Mouse (Mus musculus): ENCODE measurements at regions not wholly inside any gene's neighbourhood (a gene's known extent, or its start where the extent isn't known, plus 50 kb on each side); places are given as distances from the start of the nearest gene placed in this dataset.
A peak's percentile ranks its signal among the peaks of the same experiment; 100 is the strongest.

DNA sequence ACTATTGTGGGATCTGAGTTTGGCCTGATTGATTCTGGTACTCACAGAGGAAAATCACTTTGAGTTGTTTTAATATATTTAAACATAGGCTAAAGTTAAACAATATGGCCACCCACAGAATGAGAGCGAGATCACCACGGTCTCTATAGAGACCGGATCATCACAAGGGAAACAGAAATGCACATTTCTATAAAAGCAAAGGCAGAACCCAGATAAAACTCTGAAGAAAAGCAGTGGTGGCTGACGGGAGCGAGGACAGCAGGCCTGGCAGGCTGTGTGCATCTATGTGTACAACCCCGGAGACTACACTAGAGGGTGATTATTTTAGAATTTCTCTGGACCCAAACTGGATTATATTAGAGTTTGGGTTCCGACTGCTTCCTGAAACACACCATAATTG is 168.8 kb downstream of the Thbs2 start:
- TF ChIP-seq POLR2A (IDR thresholded peaks at IDR 0.05; ENCODE audit: low read depth, low read length) (no peak), CTCF (IDR thresholded peaks at IDR 0.05; ENCODE audit: extremely low read depth, insufficient read length, insufficient replicate concordance, low read depth, low read length) (no peak)
- no peak overlapping the region for H3K27ac ChIP-seq (ENCODE audit: insufficient read depth, low read depth, low read length)

DNA sequence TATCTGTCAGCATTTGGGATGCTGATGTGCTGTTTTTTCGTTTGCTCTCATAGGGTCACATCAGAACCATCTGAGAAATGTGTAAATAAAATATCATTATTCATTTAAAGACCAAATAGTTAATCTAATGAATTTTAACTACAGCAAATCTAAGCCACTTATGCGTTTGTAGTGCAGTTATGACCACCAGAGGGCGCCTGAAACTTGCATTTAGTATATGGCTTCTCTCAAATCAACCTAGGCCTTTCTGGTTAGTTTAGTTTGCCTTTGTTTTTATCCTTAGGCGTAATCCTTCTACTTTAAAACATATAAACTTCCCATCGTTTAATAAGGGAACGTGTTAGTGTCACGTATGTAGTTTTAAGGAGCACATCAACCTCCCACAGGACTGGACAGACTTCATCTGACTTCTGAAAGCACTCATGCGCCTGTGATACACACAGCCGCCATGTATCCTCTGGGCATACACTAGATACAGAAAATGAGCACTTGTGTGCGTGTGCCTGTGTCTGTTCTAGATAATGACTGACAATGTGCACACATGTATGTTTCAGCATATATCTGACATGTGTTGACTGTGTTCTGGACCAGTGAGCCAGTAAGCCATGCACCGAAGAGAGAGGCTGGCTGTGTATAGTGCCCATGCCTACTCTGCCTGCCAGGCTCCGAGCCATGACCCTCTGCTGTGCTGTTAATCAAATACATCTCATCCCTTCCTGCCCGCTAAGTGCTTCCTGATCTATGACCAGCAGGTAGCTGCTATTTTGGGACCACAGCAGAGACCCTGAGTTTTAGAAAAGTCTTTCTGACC is 169.4 kb downstream of the Thbs2 start:
- WGBS = 44% methylated on average over 13 of the region's 13 CpGs
- Histone ChIP-seq H3K27me3 (ENCODE audit: control insufficient read depth, insufficient read depth, low read length) (no peaks in the 10 kb centered on the region), H3K27ac (ENCODE audit: insufficient read depth, low read depth, low read length) (no peak overlapping the region), H3K36me3 (ENCODE audit: control insufficient read depth, insufficient read depth, low read length) (no peaks in the 10 kb centered on the region), H3K4me3 (ENCODE audit: low read depth, low read length) (no peak overlapping the region), H3K4me1 (ENCODE audit: control insufficient read depth, insufficient read depth, insufficient read length, low read length) (no peaks in the 10 kb centered on the region)
- TF ChIP-seq POLR2A (IDR thresholded peaks at IDR 0.05; ENCODE audit: low read depth, low read length) (no peak), CTCF (IDR thresholded peaks at IDR 0.05; ENCODE audit: extremely low read depth, insufficient read length, insufficient replicate concordance, low read depth, low read length) (no peak)

More for the DNA sequence above, 168.8 kb downstream of the Thbs2 start:
- WGBS = 85% methylated on average over 7 of the region's 7 CpGs
- Histone ChIP-seq H3K4me3 (ENCODE audit: low read depth, low read length) (no peak overlapping the region), H3K36me3 (ENCODE audit: control insufficient read depth, insufficient read depth, low read length) (no peaks in the 10 kb centered on the region), H3K27me3 (ENCODE audit: control insufficient read depth, insufficient read depth, low read length) (no peaks in the 10 kb centered on the region), H3K4me1 (ENCODE audit: control insufficient read depth, insufficient read depth, insufficient read length, low read length) (no peaks in the 10 kb centered on the region)

DNA sequence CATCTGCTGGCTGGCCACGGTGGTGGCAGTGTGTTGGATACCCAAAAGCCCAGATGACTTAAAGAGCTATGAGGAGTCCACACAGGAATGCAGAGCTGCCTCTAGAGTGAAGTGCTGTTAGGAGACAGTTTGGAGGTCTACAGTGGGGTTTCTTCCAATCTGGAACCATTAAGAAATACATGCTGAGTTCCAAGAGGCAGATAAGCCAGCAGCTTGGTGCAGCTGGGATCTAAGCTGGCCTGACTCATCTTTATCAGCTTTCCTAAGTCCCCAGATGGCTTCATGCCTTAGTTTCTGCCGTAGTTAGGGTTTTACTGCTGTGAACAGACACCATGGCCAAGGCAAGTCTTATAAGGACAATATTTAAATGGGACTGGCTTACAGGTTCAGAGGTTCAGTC is 172.0 kb downstream of the Thbs2 start:
- no peak for TF ChIP-seq POLR2A (IDR thresholded peaks at IDR 0.05; ENCODE audit: low read depth, low read length)
- TF ChIP-seq CTCF (IDR thresholded peaks at IDR 0.05; ENCODE audit: extremely low read depth, insufficient read length, insufficient replicate concordance, low read depth, low read length) = no peak
- Histone ChIP-seq H3K27me3 (ENCODE audit: control insufficient read depth, insufficient read depth, low read length) (no peaks in the 10 kb centered on the region), H3K4me3 (ENCODE audit: low read depth, low read length) (no peak overlapping the region), H3K36me3 (ENCODE audit: control insufficient read depth, insufficient read depth, low read length) (no peaks in the 10 kb centered on the region), H3K27ac (ENCODE audit: insufficient read depth, low read depth, low read length) (no peak overlapping the region), H3K4me1 (ENCODE audit: control insufficient read depth, insufficient read depth, insufficient read length, low read length) (no peaks in the 10 kb centered on the region)
- 42% methylated on average over 2 of the region's 2 CpGs for WGBS

DNA sequence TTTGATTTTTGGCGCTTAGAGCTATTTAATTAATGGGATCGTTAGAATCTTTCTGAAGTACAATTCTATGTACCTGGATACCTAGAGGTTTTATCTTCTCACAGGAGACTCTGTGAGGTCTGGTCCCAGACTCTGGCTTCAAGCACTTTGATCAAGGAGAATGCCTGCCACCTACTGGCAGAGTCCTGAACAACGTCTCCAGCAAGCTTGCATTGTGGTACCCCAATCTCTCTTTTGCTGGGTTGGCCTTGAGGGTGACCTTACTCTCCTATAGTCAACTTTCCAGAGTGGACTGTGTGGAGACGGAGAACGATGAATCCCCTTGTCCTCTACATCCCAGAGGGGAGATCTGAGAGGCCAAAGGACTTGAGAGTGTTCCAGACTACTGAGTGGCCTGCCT is 173.5 kb downstream of the Thbs2 start:
- 8% methylated on average over 5 of the region's 5 CpGs for WGBS
- H3K4me1 ChIP-seq (ENCODE audit: control insufficient read depth, insufficient read depth, insufficient read length, low read length) = no peaks in the 10 kb centered on the region
- H3K4me3 ChIP-seq (ENCODE audit: low read depth, low read length) = no peak overlapping the region
- H3K27me3 ChIP-seq (ENCODE audit: control insufficient read depth, insufficient read depth, low read length) = no peaks in the 10 kb centered on the region
- TF ChIP-seq POLR2A (IDR thresholded peaks at IDR 0.05; ENCODE audit: low read depth, low read length) (no peak), CTCF (IDR thresholded peaks at IDR 0.05; ENCODE audit: extremely low read depth, insufficient read length, insufficient replicate concordance, low read depth, low read length) (peak; percentile 77; the same call in 1 of the 2 replicates)
- no peak overlapping the region for H3K27ac ChIP-seq (ENCODE audit: insufficient read depth, low read depth, low read length)
- H3K36me3 ChIP-seq (ENCODE audit: control insufficient read depth, insufficient read depth, low read length) = no peaks in the 10 kb centered on the region

DNA sequence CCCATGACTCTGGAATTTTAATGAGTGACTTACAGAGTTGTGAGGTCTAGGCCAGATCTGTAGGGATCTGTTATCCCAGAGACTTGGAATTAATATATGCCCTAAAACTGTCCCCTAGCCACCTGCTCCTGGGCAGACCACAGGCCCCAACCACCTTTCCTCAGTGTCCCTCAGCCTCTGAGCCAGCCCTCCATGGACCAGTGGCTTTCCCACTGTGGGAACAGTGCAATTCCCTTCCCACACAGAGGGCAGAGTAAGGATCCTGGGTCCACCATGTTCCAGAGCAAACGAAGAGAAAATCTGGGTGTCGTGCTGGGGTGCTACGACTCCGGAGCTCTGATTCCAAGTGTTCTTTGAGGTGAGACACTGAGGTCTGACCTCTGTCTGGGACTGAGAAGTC is 174.7 kb downstream of the Thbs2 start:
- H3K27ac ChIP-seq (ENCODE audit: insufficient read depth, low read depth, low read length) = no peak overlapping the region
- TF ChIP-seq POLR2A (IDR thresholded peaks at IDR 0.05; ENCODE audit: low read depth, low read length) = no peak
- TF ChIP-seq CTCF (IDR thresholded peaks at IDR 0.05; ENCODE audit: extremely low read depth, insufficient read length, insufficient replicate concordance, low read depth, low read length) = no peak
- no peaks in the 10 kb centered on the region for H3K4me1 ChIP-seq (ENCODE audit: control insufficient read depth, insufficient read depth, insufficient read length, low read length)
- WGBS = 78% methylated on average over 4 of the region's 4 CpGs
- H3K4me3 ChIP-seq (ENCODE audit: low read depth, low read length) = no peak overlapping the region
- no peaks in the 10 kb centered on the region for H3K27me3 ChIP-seq (ENCODE audit: control insufficient read depth, insufficient read depth, low read length)
- H3K36me3 ChIP-seq (ENCODE audit: control insufficient read depth, insufficient read depth, low read length) = no peaks in the 10 kb centered on the region

DNA sequence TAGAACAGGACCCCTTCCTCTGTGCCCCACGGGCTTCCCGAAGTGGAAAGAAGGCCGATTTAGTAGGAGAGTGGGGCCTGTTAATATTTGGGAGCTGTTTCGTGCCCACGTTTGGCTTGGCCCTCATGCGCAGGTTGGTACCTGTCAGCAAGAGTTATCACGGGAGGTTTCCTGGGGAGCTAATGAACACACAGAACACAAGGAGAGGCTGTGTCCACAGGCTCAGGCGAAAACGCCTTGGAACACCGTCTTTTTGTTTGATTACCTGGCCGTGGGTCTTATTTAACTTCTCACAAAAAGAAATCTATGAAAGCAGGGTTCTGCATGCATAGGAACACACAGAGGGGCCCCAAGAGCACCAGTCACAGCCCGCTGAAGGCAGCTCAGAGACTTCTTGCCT is 175.8 kb downstream of the Thbs2 start:
- H3K4me1 ChIP-seq (ENCODE audit: control insufficient read depth, insufficient read depth, insufficient read length, low read length) = no peaks in the 10 kb centered on the region
- H3K27ac ChIP-seq (ENCODE audit: insufficient read depth, low read depth, low read length) = no peak overlapping the region
- WGBS = 90% methylated on average over 12 of the region's 12 CpGs
- TF ChIP-seq CTCF (IDR thresholded peaks at IDR 0.05; ENCODE audit: extremely low read depth, insufficient read length, insufficient replicate concordance, low read depth, low read length) (no peak), POLR2A (IDR thresholded peaks at IDR 0.05; ENCODE audit: low read depth, low read length) (no peak)
- no peak overlapping the region for H3K4me3 ChIP-seq (ENCODE audit: low read depth, low read length)
- H3K27me3 ChIP-seq (ENCODE audit: control insufficient read depth, insufficient read depth, low read length) = no peaks in the 10 kb centered on the region
- no peaks in the 10 kb centered on the region for H3K36me3 ChIP-seq (ENCODE audit: control insufficient read depth, insufficient read depth, low read length)

DNA sequence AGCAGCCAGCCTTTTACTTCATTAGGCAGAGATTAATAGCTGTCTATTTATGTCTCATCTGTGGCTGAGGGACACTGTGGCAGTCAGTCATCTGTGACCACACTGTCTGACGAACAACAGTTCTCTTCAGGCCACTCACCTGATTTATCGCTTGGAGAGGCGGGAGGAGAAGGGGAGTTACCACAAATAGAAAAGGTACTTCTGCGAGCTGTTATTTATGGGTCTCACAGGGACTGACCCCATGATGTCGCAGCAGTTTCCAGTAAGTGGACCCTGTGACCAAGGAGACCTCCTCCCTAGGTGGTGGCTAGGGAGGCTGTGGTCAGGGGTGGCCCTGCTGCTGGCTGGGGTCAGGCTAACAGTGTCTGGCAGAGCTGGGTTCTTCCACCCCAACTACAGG is 176.7 kb downstream of the Thbs2 start:
- H3K27me3 ChIP-seq (ENCODE audit: control insufficient read depth, insufficient read depth, low read length) = no peaks in the 10 kb centered on the region
- no peak overlapping the region for H3K27ac ChIP-seq (ENCODE audit: insufficient read depth, low read depth, low read length)
- no peaks in the 10 kb centered on the region for H3K4me1 ChIP-seq (ENCODE audit: control insufficient read depth, insufficient read depth, insufficient read length, low read length)
- no peaks in the 10 kb centered on the region for H3K36me3 ChIP-seq (ENCODE audit: control insufficient read depth, insufficient read depth, low read length)
- TF ChIP-seq CTCF (IDR thresholded peaks at IDR 0.05; ENCODE audit: extremely low read depth, insufficient read length, insufficient replicate concordance, low read depth, low read length) = no peak
- TF ChIP-seq POLR2A (IDR thresholded peaks at IDR 0.05; ENCODE audit: low read depth, low read length) = no peak
- no peak overlapping the region for H3K4me3 ChIP-seq (ENCODE audit: low read depth, low read length)
- WGBS = 84% methylated on average over 5 of the region's 5 CpGs
